Mouse (Mus musculus) forebrain, embryonic 11.5 days (tissue): Measurements from ENCODE around the gene Usp8. TPM values are rescaled to one million over a fixed set of nuclear protein-coding genes. Genes with fewer than 3 reads are reported as not detected.

Experiments used
- ATAC-seq: fragments of 200-750 bp; cut with Nextera tagmentation; replicated peaks from 2 replicates; pipeline ENCODE4 v1.8.0; 2017; ENCODE audit warnings: moderate TSS enrichment; ENCODE audit not compliant: low FRiP score
- DNase-seq: peaks from one replicate; pipeline ENCODE4 v3.0.0-alpha.2; 2017; ENCODE audit warnings: low spot score
- H3K27ac ChIP-seq: fragments of 300-500 bp; sonication (generic); 2 replicates; pipeline ENCODE4 v1.5.1; 2014; ENCODE audit warnings: low read depth, low read length
- H3K27me3 ChIP-seq: fragments of 300-500 bp; sonication (generic); 2 replicates; pipeline ENCODE4 v1.6.1; 2014; ENCODE audit warnings: mild to moderate bottlenecking, low read length, mixed read lengths; ENCODE audit not compliant: control insufficient read depth, insufficient read depth
- H3K36me3 ChIP-seq: fragments of 300-500 bp; sonication (generic); 2 replicates; pipeline ENCODE4 v1.6.1; 2014; ENCODE audit warnings: mild to moderate bottlenecking, low read length, moderate library complexity, mixed read lengths; ENCODE audit not compliant: control insufficient read depth, insufficient read depth
- H3K4me1 ChIP-seq: fragments of 300-500 bp; sonication (generic); replicated peaks from 2 replicates; pipeline ENCODE4 v1.6.1; 2014; ENCODE audit warnings: low read length, mixed read lengths; ENCODE audit not compliant: control insufficient read depth, insufficient read depth
- H3K4me2 ChIP-seq: fragments of 300-500 bp; sonication (generic); 2 replicates; pipeline ENCODE4 v1.6.1; 2014; ENCODE audit warnings: low read depth, mild to moderate bottlenecking, low read length, moderate library complexity, mixed read lengths; ENCODE audit not compliant: severe bottlenecking
- H3K4me3 ChIP-seq: fragments of 300-500 bp; sonication (generic); 2 replicates; pipeline ENCODE4 v1.5.1; 2014; ENCODE audit warnings: low read depth, low read length
- H3K9ac ChIP-seq: fragments of 300-500 bp; sonication (generic); 2 replicates; pipeline ENCODE4 v1.6.1; 2014; ENCODE audit warnings: low read length
- H3K9me3 ChIP-seq: fragments of 300-500 bp; sonication (generic); 2 replicates; pipeline ENCODE4 v1.6.1; 2016; ENCODE audit warnings: low read length, mixed read lengths; ENCODE audit not compliant: control insufficient read depth
- WGBS: fragments of 180-500 bp; shearing (Covaris S2); extraction: QIAGEN DNeasy Blood & Tissue Kit; methylation state at CpG from one replicate; pipeline ENCODE4 v1.1.7; 2014; 5-methylcytosine and 5-hydroxymethylcytosine counted together
- polyA plus RNA-seq: library from polyadenylated mRNA; unstranded; fragments of >200 nt; fragmentation: Nextera tagmentation; extraction: Ambion mirVana; gene quantifications from 2 replicates; pipeline ENCODE4 v1.2.1, GENCODE M21; 2014

The Usp8 gene
- polyA plus RNA-seq, 1 experiment from 2014 or later = 50.6 TPM

GRCm38 (mm10) chr2:126712950-126713349 is 5.8 kb downstream of the Usp8 start:
- H3K4me1 ChIP-seq = no peaks in the 10 kb centered on the region
- no peaks in the 10 kb centered on the region for H3K9me3 ChIP-seq
- H3K4me2 ChIP-seq = no peak overlapping the region
- H3K27me3 ChIP-seq = no peaks in the 10 kb centered on the region
- no peak overlapping the region for H3K9ac ChIP-seq
- no peak for DNase-seq
- H3K36me3 ChIP-seq = no peaks in the 10 kb centered on the region
- no peak overlapping the region for H3K27ac ChIP-seq
- no peak overlapping the region for H3K4me3 ChIP-seq
- no peak for ATAC-seq

DNA sequence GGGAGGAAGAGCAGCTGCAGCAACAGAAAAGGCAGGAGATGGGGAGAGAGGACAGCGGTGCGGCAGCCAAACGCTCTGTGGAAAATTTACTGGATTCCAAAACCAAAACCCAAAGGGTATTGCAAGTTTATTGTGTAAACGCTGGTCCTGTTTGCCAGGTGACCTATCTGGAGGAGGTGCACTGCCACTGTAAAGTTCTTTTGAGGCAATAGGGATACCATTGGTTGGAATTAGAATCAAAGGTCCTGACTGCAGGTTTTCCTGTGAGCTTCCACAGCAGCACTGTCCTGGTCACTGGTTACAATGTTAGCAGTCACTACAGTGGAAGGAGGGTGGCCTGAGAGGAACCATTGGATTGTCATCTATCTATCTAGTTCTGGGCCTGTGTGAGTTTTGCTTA is 22.1 kb downstream of the Usp8 start:
- WGBS = 95% methylated on average over 4 of the region's 4 CpGs
- DNase-seq (no peak), ATAC-seq (no peak)
- no peak overlapping the region for H3K9ac ChIP-seq
- H3K36me3 ChIP-seq = no peaks in the 10 kb centered on the region; the same call in 1 of the 2 replicates
- no peaks in the 10 kb centered on the region for H3K4me1 ChIP-seq
- no peak overlapping the region for H3K4me2 ChIP-seq
- no peak overlapping the region for H3K27ac ChIP-seq
- no peaks in the 10 kb centered on the region for H3K9me3 ChIP-seq
- no peaks in the 10 kb centered on the region for H3K27me3 ChIP-seq
- H3K4me3 ChIP-seq = no peak overlapping the region

DNA sequence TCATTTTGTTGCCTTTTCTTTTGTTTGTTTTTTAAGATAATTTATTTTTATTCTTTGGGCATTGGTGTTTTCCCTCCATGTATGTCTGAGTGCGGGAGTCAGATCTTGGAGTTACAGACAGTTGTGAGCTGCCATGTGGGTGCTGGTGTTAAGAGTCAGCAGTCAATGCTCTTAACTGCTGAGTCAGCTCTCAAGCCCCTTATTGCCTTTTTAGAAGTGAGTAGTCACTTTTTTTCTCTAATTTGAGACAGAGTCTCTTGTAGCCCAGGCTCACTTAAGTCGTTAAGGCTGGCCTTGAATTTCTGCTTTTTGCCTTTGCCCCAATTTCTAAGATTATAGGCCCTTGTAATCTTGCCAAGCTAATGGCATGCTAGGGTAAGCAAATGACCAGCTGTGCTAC is 23.4 kb downstream of the Usp8 start:
- WGBS = 91% methylated on average over 2 of the region's 2 CpGs
- Histone ChIP-seq H3K4me2 (no peak overlapping the region), H3K27me3 (no peaks in the 10 kb centered on the region), H3K36me3 (no peaks in the 10 kb centered on the region; the same call in 1 of the 2 replicates), H3K4me3 (no peak overlapping the region), H3K9me3 (no peaks in the 10 kb centered on the region), H3K27ac (no peak overlapping the region), H3K4me1 (no peaks in the 10 kb centered on the region), H3K9ac (no peak overlapping the region)
- DNase-seq = no peak
- ATAC-seq = no peak

DNA sequence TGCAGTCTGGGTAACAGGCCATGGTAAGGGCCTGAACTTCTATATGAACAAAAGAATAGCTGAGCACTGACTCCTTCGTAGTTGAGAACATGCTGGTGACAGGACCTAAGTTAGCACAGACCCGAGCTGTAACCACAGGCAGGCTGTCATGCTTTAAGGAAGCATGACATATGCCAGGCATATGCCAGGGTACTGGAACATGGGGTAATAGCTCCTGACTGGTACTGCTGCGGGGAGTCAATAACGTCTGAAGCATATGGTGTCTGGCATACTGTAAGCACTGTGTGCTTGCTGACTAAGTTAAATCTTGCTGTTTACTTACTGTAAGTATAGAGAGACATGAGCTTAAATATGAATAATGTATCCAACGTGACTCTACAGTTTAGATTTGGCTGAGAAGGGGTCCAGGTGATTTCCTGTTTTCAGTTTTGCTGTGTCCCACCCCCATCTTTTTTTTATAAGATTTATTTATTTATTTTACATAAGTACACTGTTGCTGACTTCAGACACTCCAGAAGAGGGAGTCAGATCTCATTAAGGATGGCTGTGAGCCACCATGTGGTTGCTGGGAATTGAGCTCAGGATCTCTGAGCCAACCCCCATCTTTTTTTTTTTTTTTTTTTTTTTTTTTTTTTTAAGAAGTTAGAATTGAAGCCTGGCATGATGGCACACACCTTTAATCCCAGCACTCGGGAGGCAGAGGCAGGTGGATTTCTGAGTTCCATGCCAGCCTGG is 28.4 kb downstream of the Usp8 start:
- 91% methylated on average over 6 of the region's 6 CpGs for WGBS
- Histone ChIP-seq H3K27ac (no peak overlapping the region), H3K4me3 (no peak overlapping the region), H3K4me2 (no peak overlapping the region), H3K27me3 (no peaks in the 10 kb centered on the region), H3K4me1 (no peaks in the 10 kb centered on the region), H3K9me3 (no peaks in the 10 kb centered on the region), H3K9ac (no peak overlapping the region), H3K36me3 (peaks cover 3% of the 10 kb centered on the region; the same call in 1 of the 2 replicates)
- DNase-seq (no peak), ATAC-seq (no peak)

- no peak for ATAC-seq
These were observed 33.2 kb downstream of the Usp8 start for GRCm38 (mm10) chr2:126740314-126740713.

GRCm38 (mm10) chr2:126743389-126743788 is 36.3 kb downstream of the Usp8 start:
- ATAC-seq (no peak), DNase-seq (no peak)
- H3K9ac ChIP-seq = no peak overlapping the region
- H3K27me3 ChIP-seq = no peaks in the 10 kb centered on the region
- H3K9me3 ChIP-seq = no peaks in the 10 kb centered on the region
- H3K27ac ChIP-seq = no peak overlapping the region
- peaks cover 7% of the 10 kb centered on the region; the same call in 1 of the 2 replicates for H3K36me3 ChIP-seq
- H3K4me3 ChIP-seq = no peak overlapping the region
- 90% methylated on average over 5 of the region's 5 CpGs for WGBS
- H3K4me1 ChIP-seq = no peaks in the 10 kb centered on the region
- H3K4me2 ChIP-seq = no peak overlapping the region

More at GRCm38 (mm10) chr2:126740314-126740713, 33.2 kb downstream of the Usp8 start:
- Histone ChIP-seq H3K27me3 (no peaks in the 10 kb centered on the region), H3K9me3 (no peaks in the 10 kb centered on the region), H3K4me3 (no peak overlapping the region), H3K4me2 (no peak overlapping the region), H3K4me1 (no peaks in the 10 kb centered on the region), H3K36me3 (peaks cover 7% of the 10 kb centered on the region; the same call in 1 of the 2 replicates), H3K9ac (no peak overlapping the region), H3K27ac (no peak overlapping the region)
- 99% methylated on average over 2 of the region's 2 CpGs for WGBS
- no peak for DNase-seq

GRCm38 (mm10) chr2:126755664-126756063 is 48.5 kb downstream of the Usp8 start:
- H3K4me2 ChIP-seq = no peak overlapping the region
- H3K27me3 ChIP-seq = no peaks in the 10 kb centered on the region
- no peaks in the 10 kb centered on the region for H3K4me1 ChIP-seq
- no peak for ATAC-seq
- no peak for DNase-seq
- H3K9me3 ChIP-seq = no peaks in the 10 kb centered on the region
- no peak overlapping the region for H3K4me3 ChIP-seq
- H3K27ac ChIP-seq = no peak overlapping the region
- H3K36me3 ChIP-seq = peaks cover 8% of the 10 kb centered on the region; the same call in 1 of the 2 replicates
- H3K9ac ChIP-seq = no peak overlapping the region
- WGBS = 97% methylated on average over 6 of the region's 6 CpGs

DNA sequence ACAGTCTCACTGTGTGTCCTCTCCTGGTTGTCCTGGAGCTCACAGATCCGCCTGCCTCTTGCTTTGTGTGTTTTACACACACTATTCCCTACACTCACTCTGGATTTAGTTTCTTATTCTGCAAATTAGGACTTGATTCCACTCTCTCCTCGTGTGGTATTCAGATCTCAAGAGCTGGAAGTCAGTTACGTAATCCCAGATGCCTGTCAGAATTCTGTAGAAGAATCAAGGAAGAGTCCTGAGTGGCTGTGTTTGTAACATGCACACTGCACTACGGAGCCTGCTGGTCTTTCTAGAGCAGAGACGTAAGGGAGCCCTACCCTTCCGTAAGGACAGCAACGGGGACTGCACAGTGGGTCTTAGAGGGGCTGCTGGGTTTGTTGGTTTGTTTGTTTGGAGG is 52.2 kb downstream of the Usp8 start:
- WGBS = 92% methylated on average over 7 of the region's 7 CpGs
- H3K4me3 ChIP-seq = no peak overlapping the region
- H3K9me3 ChIP-seq = no peaks in the 10 kb centered on the region
- H3K27ac ChIP-seq = no peak overlapping the region
- ATAC-seq (no peak), DNase-seq (no peak)
- no peaks in the 10 kb centered on the region for H3K27me3 ChIP-seq
- H3K4me2 ChIP-seq = no peak overlapping the region
- H3K36me3 ChIP-seq = peaks cover 8% of the 10 kb centered on the region; the same call in 1 of the 2 replicates
- no peaks in the 10 kb centered on the region for H3K4me1 ChIP-seq
- no peak overlapping the region for H3K9ac ChIP-seq
